In the genomic region with DNA sequence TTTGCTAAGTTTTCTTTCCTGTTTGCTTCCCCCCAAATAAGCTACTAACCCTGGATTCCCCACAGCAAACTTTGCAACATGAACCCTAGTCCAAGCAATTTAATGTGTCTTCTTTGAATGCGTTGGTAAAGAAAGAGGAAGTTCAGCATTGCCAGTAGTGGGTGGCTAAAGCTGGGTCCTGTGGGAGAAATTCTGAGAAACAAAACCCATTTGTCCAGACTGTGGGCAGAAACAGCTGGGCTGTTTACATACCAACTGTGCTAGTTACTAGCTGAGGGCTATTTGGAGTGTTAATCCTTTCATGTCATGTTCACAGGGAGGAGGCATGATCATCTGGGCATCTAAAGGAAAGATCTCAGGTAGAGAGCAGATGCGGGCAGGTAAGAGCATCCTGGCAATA, we compare ENCODE assay signal across 27 mouse cellular contexts. TPM values are rescaled to one million over a fixed set of nuclear protein-coding genes. Genes with fewer than 3 reads are reported as not detected.
A peak's percentile ranks its signal among the peaks of the same experiment; 100 is the strongest.
DNase-seq lines count a peak whose midpoint lies in the region; ATAC-seq and TF ChIP-seq lines count a peak whose summit lies in the region.
"Had no signal": no experiment of that assay in that cellular context is flagged by ENCODE, and none has a peak within 500 bp of the region (broad histone marks: within the 10 kb centered on the region; RNA-seq: fewer than 3 reads in every experiment).

No protein-coding gene starts in this region.

- H3K27me3 ChIP-seq in MEL (ENCODE audit: control insufficient read depth in 1 of 2, insufficient read depth in 2 of 2, low read length in 2 of 2) = no peaks in the 10 kb centered on the region
- H3K27me3 ChIP-seq: embryonic facial prominence, embryonic 12.5 days; embryonic facial prominence, embryonic 15.5 days; forebrain, embryonic 13.5 days; heart, embryonic 12.5 days; heart, embryonic 15.5 days; hindbrain, embryonic 12.5 days; hindbrain, embryonic 15.5 days had no signal

- no peak for TF ChIP-seq EP300 in MEL (IDR thresholded peaks at IDR 0.05; ENCODE audit: low read depth in 1 of 2, low read length in 2 of 2)

- TF ChIP-seq CTCF in MEL (IDR thresholded peaks at IDR 0.05 in 2 of 3, conservative IDR thresholded peaks at IDR 0.05 in 1 of 3; ENCODE audit: control insufficient read depth in 1 of 3, insufficient read depth in 1 of 3, low read depth in 2 of 3, low read length in 3 of 3, poor library complexity in 1 of 3, severe bottlenecking in 1 of 3) = no peak

- TF ChIP-seq RAD21 in MEL (IDR thresholded peaks at IDR 0.05; ENCODE audit: low read depth, low read length) = no peak

- no peaks in the 10 kb centered on the region for H3K79me2 ChIP-seq in MEL (ENCODE audit: control insufficient read depth, insufficient read depth, low read length, poor library complexity)

- no peak overlapping the region for H3K4me3 ChIP-seq in MEL (ENCODE audit: control insufficient read depth in 1 of 2, insufficient read depth in 1 of 2, low read depth in 2 of 2, low read length in 2 of 2)
- H3K4me3 ChIP-seq: embryonic facial prominence, embryonic 12.5 days; embryonic facial prominence, embryonic 15.5 days; forebrain, embryonic 13.5 days; gastrocnemius, adult 2 months; heart, embryonic 12.5 days; heart, embryonic 15.5 days; hindbrain, embryonic 12.5 days; hindbrain, embryonic 15.5 days had no signal

- no peak overlapping the region for H3K9ac ChIP-seq in MEL (ENCODE audit: control insufficient read depth, low read depth, low read length, poor library complexity, severe bottlenecking)
- H3K9ac ChIP-seq: embryonic facial prominence, embryonic 12.5 days; embryonic facial prominence, embryonic 15.5 days; forebrain, embryonic 13.5 days; heart, embryonic 12.5 days; heart, embryonic 15.5 days; hindbrain, embryonic 12.5 days; hindbrain, embryonic 15.5 days had no signal

- no peak overlapping the region for H3K27ac ChIP-seq in MEL (ENCODE audit: control insufficient read depth, low read depth, low read length)
- H3K27ac ChIP-seq: embryonic facial prominence, embryonic 12.5 days; embryonic facial prominence, embryonic 15.5 days; forebrain, embryonic 13.5 days; gastrocnemius, adult 2 months; heart, embryonic 15.5 days; hindbrain, embryonic 12.5 days; hindbrain, embryonic 15.5 days had no signal

- DNase-seq in 416B (ENCODE audit: low read depth) = peak; percentile 2
- DNase-seq in MEL (ENCODE audit: low read depth, low spot score) = peak; percentile 36
- no peak for DNase-seq in adrenal gland, postnatal 4 days (ENCODE audit: low spot score in 2 of 2)
- DNase-seq in ovary, postnatal 10 days (ENCODE audit: low spot score) = no peak
- DNase-seq in gastrocnemius, adult 18-20 months (ENCODE audit: low spot score) = no peak
- DNase-seq in heart, postnatal 10 days = no peak
- DNase-seq: adrenal gland, adult 2 months; adrenal gland, postnatal 14 days; cerebellum, adult 11-12 months; cerebellum, adult 8-10 months; cerebellum, postnatal 14 days; gastrocnemius, adult 2 months; gastrocnemius, postnatal 14 days; heart, adult 18-20 months; heart, postnatal 14 days; heart, postnatal 4 days had no signal

- intact Hi-C loops in heart, postnatal 10 days (cut with DNase I) = no loop called here

- H3K4me1 ChIP-seq in MEL (ENCODE audit: control insufficient read depth in 1 of 2, insufficient read depth in 2 of 2, low read length in 2 of 2) = no peaks in the 10 kb centered on the region
- H3K4me1 ChIP-seq: embryonic facial prominence, embryonic 12.5 days; embryonic facial prominence, embryonic 15.5 days; forebrain, embryonic 13.5 days; heart, embryonic 15.5 days; hindbrain, embryonic 12.5 days; hindbrain, embryonic 15.5 days had no signal

- H3K9me3 ChIP-seq in MEL (replicated peaks; ENCODE audit: insufficient read depth, low read length) = no peaks in the 10 kb centered on the region
- H3K9me3 ChIP-seq: embryonic facial prominence, embryonic 12.5 days; embryonic facial prominence, embryonic 15.5 days; forebrain, embryonic 13.5 days; heart, embryonic 12.5 days; heart, embryonic 15.5 days; hindbrain, embryonic 12.5 days; hindbrain, embryonic 15.5 days had no signal

- ATAC-seq in granulocyte monocyte progenitor cell, adult 5-6 weeks (replicated peaks; ENCODE audit: poor library complexity, severe bottlenecking) = peak; percentile 42
- peak; percentile 60 for ATAC-seq in megakaryocyte progenitor cell, adult 5-6 weeks (replicated peaks; ENCODE audit: poor library complexity)
- ATAC-seq: forebrain, embryonic 13.5 days; forebrain, embryonic 16.5 days; intestine, postnatal 0 days had no signal

- no peak for TF ChIP-seq POLR2A in MEL (IDR thresholded peaks at IDR 0.05; ENCODE audit: control insufficient read depth in 1 of 2, insufficient read depth in 1 of 2, low read depth in 1 of 2, low read length in 2 of 2, poor library complexity in 1 of 2)

- no peaks in the 10 kb centered on the region for H3K36me3 ChIP-seq in MEL (ENCODE audit: control insufficient read depth in 1 of 2, insufficient read depth in 2 of 2, low read length in 2 of 2)
- H3K36me3 ChIP-seq: embryonic facial prominence, embryonic 12.5 days; embryonic facial prominence, embryonic 15.5 days; heart, embryonic 12.5 days; heart, embryonic 15.5 days; hindbrain, embryonic 12.5 days; hindbrain, embryonic 15.5 days had no signal

TF ChIP-seq in MEL, 35 proteins besides CTCF, POLR2A, EP300 and RAD21:
- TF ChIP-seq TAL1 (IDR thresholded peaks at IDR 0.05; ENCODE audit: low read length) (no peak), MYC (IDR thresholded peaks at IDR 0.05; ENCODE audit: low read depth, low read length) (no peak), CHD2 (IDR thresholded peaks at IDR 0.05; ENCODE audit: low read length) (no peak)

RNA-seq across cellular contexts. Expression of gene 1190002N15Rik, which starts 51.8 kb away (rescaled TPM):
- 4.7 and 7.4 TPM in 2 replicates for total RNA-seq in MEL (2012; rRNA removed)
- 1 to 10 TPM in 1 of 2 experiments, not detected in 1; 8.8 TPM for polyA plus RNA-seq in MEL (2012; ENCODE audit: insufficient read depth in 1 of 2, insufficient read length in 2 of 2, low read depth in 1 of 2, low replicate concordance in 2 of 2, missing spikeins in 1 of 2)
- 13.3 and 14.3 TPM in 2 replicates for total RNA-seq in granulocyte monocyte progenitor cell, adult 5-6 weeks (2014; fragmentation: Nextera tagmentation)
- total RNA-seq in granulocyte monocyte progenitor cell, adult 5-6 weeks (2017) = 11.8 and 18.7 TPM in 2 replicates
- total RNA-seq in megakaryocyte progenitor cell, adult 5-6 weeks (2015) = 24.0 and 24.6 TPM in 2 replicates
- total RNA-seq in megakaryocyte progenitor cell, adult 5-6 weeks (2017) = 19.4 and 21.0 TPM in 2 replicates
- total RNA-seq in adrenal gland, postnatal 4 days (2021) = 10 to 100 TPM; 24.4 to 25.9 TPM
- 1 to 10 TPM; 1.9 to 4.7 TPM for total RNA-seq in gastrocnemius, adult 18-20 months (2021)
- total RNA-seq in heart, postnatal 10 days (2021) = 10 to 100 TPM; 26.3 to 38.5 TPM

Comparison
In these comparisons a context has a peak if more than half of its experiments do, and no peak if none do; other contexts are left out.
1. DNase-seq: peak in 416B (single experiment) and MEL (single experiment); none in adrenal gland, postnatal 4 days (0 of 2), ovary, postnatal 10 days (single experiment), gastrocnemius, adult 18-20 months (single experiment) and heart, postnatal 10 days (0 of 2).